Mouse (Mus musculus) myocyte (in vitro differentiated cells): ENCODE results near the gene Tradd. TPM values are rescaled to one million over a fixed set of nuclear protein-coding genes. Genes with fewer than 3 reads are reported as not detected.

ENCODE experiments used
- H3K27me3 ChIP-seq: one replicate; pipeline ENCODE4 v1.6.1; 2011; ENCODE audit not compliant: control insufficient read depth, insufficient read depth, insufficient read length
- H3K36me3 ChIP-seq: one replicate; pipeline ENCODE4 v1.6.1; 2011; ENCODE audit not compliant: control insufficient read depth, insufficient read depth
- H3K4me2 ChIP-seq: one replicate; pipeline ENCODE4 v1.6.1; 2011; ENCODE audit warnings: low read depth, control low read depth
- H3K4me3 ChIP-seq: one replicate; pipeline ENCODE4 v1.5.1; 2011; ENCODE audit warnings: mild to moderate bottlenecking, control low read depth, moderate library complexity
- H3K79me2 ChIP-seq: one replicate; pipeline ENCODE4 v1.6.1; 2011; ENCODE audit not compliant: control insufficient read depth, insufficient read depth
- H3ac ChIP-seq: one replicate; pipeline ENCODE4 v1.6.1; 2011; ENCODE audit not compliant: control insufficient read depth, insufficient read length
- CEBPB ChIP-seq: IDR thresholded peaks from 2 replicates; pipeline ENCODE4 v1.6.1; 2011; ENCODE audit warnings: mild to moderate bottlenecking, moderate library complexity; ENCODE audit not compliant: poor library complexity, insufficient read depth, severe bottlenecking
- E2F4 ChIP-seq: IDR thresholded peaks from one replicate; pipeline ENCODE4 v1.6.1; 2011; ENCODE audit warnings: mild to moderate bottlenecking, control low read depth, moderate library complexity; ENCODE audit not compliant: insufficient read depth
- MAX ChIP-seq: IDR thresholded peaks from one replicate; pipeline ENCODE4 v1.6.1; 2011; ENCODE audit warnings: low read depth, mild to moderate bottlenecking, control low read depth
- MYOD1 ChIP-seq, 3 experiments: IDR thresholded peaks; one replicate each; pipeline ENCODE4 v1.6.1; 2011; ENCODE audit warnings: control low read depth in 2 of 3, low read depth in 2 of 3, mild to moderate bottlenecking in 2 of 3, moderate library complexity in 1 of 3; ENCODE audit not compliant: insufficient read length in 2 of 3, control insufficient read depth in 1 of 3
- MYOG ChIP-seq, 3 experiments: IDR thresholded peaks; one replicate each; pipeline ENCODE4 v1.6.1; 2011; ENCODE audit warnings: control low read depth in 2 of 3, low read depth in 2 of 3, mild to moderate bottlenecking in 2 of 3; ENCODE audit not compliant: insufficient read length in 2 of 3, control insufficient read depth in 1 of 3, insufficient read depth in 1 of 3
- POLR2A ChIP-seq: IDR thresholded peaks from one replicate; pipeline ENCODE4 v1.6.1; 2011; ENCODE audit warnings: low read depth, mild to moderate bottlenecking, control low read depth, moderate library complexity; ENCODE audit not compliant: insufficient read length
- POLR2AphosphoS2 ChIP-seq: IDR thresholded peaks from one replicate; pipeline ENCODE4 v1.6.1; 2011; ENCODE audit warnings: low read depth, control low read depth; ENCODE audit not compliant: insufficient read length
- REST ChIP-seq: IDR thresholded peaks from one replicate; pipeline ENCODE4 v1.6.1; 2011; ENCODE audit warnings: mild to moderate bottlenecking, control low read depth, moderate library complexity; ENCODE audit not compliant: insufficient read depth, insufficient read length
- SRF ChIP-seq: IDR thresholded peaks from one replicate; pipeline ENCODE4 v1.6.1; 2011; ENCODE audit warnings: low read depth; ENCODE audit not compliant: control insufficient read depth, insufficient read length
- TCF12 ChIP-seq: IDR thresholded peaks from one replicate; pipeline ENCODE4 v1.6.1; 2011; ENCODE audit warnings: mild to moderate bottlenecking, control low read depth; ENCODE audit not compliant: poor library complexity, insufficient read depth, severe bottlenecking
- TCF3 ChIP-seq: IDR thresholded peaks from one replicate; pipeline ENCODE4 v1.6.1; 2011; ENCODE audit warnings: low read depth, control low read depth; ENCODE audit not compliant: insufficient read length
- USF1 ChIP-seq: IDR thresholded peaks from one replicate; pipeline ENCODE4 v1.6.1; 2011; ENCODE audit warnings: low read depth, mild to moderate bottlenecking, control low read depth, moderate library complexity
- polyA plus RNA-seq: library from polyadenylated mRNA; unstranded; fragments of >200 nt; fragmentation: generic; extraction: Trizol; gene quantifications from one replicate; pipeline ENCODE4 v1.2.1, GENCODE M21; 2012; ENCODE audit warnings: missing spikeins

The Tradd gene
- polyA plus RNA-seq, 1 experiment, result 27.0 TPM

GRCm38 (mm10) chr8:105270101-105270915 lies 5.9 kb upstream of the Tradd start:
- no peak for TF ChIP-seq MAX
- no peak for TF ChIP-seq E2F4
- TF ChIP-seq POLR2A, result no peak
- TF ChIP-seq TCF3, result no peak
- TF ChIP-seq TCF12, result no peak
- no peak for TF ChIP-seq SRF
- TF ChIP-seq POLR2AphosphoS2, result no peak
- TF ChIP-seq MYOD1 (IDR thresholded peaks at IDR 0.05; ENCODE audit: control insufficient read depth in 1 of 3, insufficient read length in 2 of 3, low read depth in 2 of 3), result no peak
- no peak for TF ChIP-seq USF1
- TF ChIP-seq CEBPB, result no peak
- H3K27me3 ChIP-seq, result no peaks in the 10 kb centered on the region
- H3K4me2 ChIP-seq, result peak overlapping the region; percentile 80
- no peaks in the 10 kb centered on the region for H3K36me3 ChIP-seq
- H3K4me3 ChIP-seq, result peak overlapping the region; percentile 20
- peak overlapping the region; percentile 9 for H3ac ChIP-seq
- H3K79me2 ChIP-seq, result no peaks in the 10 kb centered on the region

- Histone ChIP-seq H3K79me2 (no peaks in the 10 kb centered on the region), H3K27me3 (no peaks in the 10 kb centered on the region), H3K36me3 (no peaks in the 10 kb centered on the region), H3K4me3 (peak within 1 kb of the TSS; percentile 20), H3K4me2 (peak within 1 kb of the TSS; percentile 80), H3ac (peak within 1 kb of the TSS; percentile 9)
- TF ChIP-seq TCF12 (no peak), MYOD1 (IDR thresholded peaks at IDR 0.05; ENCODE audit: control insufficient read depth in 1 of 3, insufficient read length in 2 of 3, low read depth in 2 of 3) (peak in 2 of 3 experiments; percentile 5 to 59), REST (no peak), TCF3 (no peak), POLR2A (peak; percentile 75), SRF (no peak), POLR2AphosphoS2 (peak; percentile 58), CEBPB (no peak), USF1 (no peak), MAX (no peak), MYOG (IDR thresholded peaks at IDR 0.05; ENCODE audit: control insufficient read depth in 1 of 3, insufficient read depth in 1 of 3, insufficient read length in 2 of 3, low read depth in 2 of 3) (peak in 2 of 3 experiments; percentile 77), E2F4 (no peak)
These were observed 5.1 kb upstream of the Tradd start, which contains the start of gene Hsf4 for GRCm38 (mm10) chr8:105269461-105269947. TSS of gene Hsf4 (plus strand) at chr8:105269801.

- TF ChIP-seq MAX (no peak), POLR2AphosphoS2 (no peak)
- no peaks in the 10 kb centered on the region for H3K36me3 ChIP-seq
- H3K27me3 ChIP-seq, result no peaks in the 10 kb centered on the region
- no peaks in the 10 kb centered on the region for H3K79me2 ChIP-seq
- H3ac ChIP-seq, result peak overlapping the region; percentile 9
- H3K4me3 ChIP-seq, result peak overlapping the region; percentile 20
- peak overlapping the region; percentile 80 for H3K4me2 ChIP-seq
These were observed 4.7 kb upstream of the Tradd start for GRCm38 (mm10) chr8:105269075-105269458.

GRCm38 (mm10) chr8:105268342-105269074 lies 4.1 kb upstream of the Tradd start:
- Histone ChIP-seq H3K4me3 (peak overlapping the region; percentile 20), H3K4me2 (peak overlapping the region; percentile 80), H3K36me3 (no peaks in the 10 kb centered on the region), H3ac (no peak overlapping the region), H3K79me2 (no peaks in the 10 kb centered on the region), H3K27me3 (no peaks in the 10 kb centered on the region)
- TF ChIP-seq POLR2AphosphoS2, result peak; percentile 25
- no peak for TF ChIP-seq TCF3

- H3K79me2 ChIP-seq, result peaks cover 4% of the 10 kb centered on the region
- no peak overlapping the region for H3ac ChIP-seq
- no peaks in the 10 kb centered on the region for H3K27me3 ChIP-seq
- no peaks in the 10 kb centered on the region for H3K36me3 ChIP-seq
- no peak overlapping the region for H3K4me2 ChIP-seq
- no peak overlapping the region for H3K4me3 ChIP-seq
- TF ChIP-seq MAX, result no peak
- TF ChIP-seq USF1, result no peak
- no peak for TF ChIP-seq POLR2A
- no peak for TF ChIP-seq MYOG (IDR thresholded peaks at IDR 0.05; ENCODE audit: control insufficient read depth in 1 of 3, insufficient read depth in 1 of 3, insufficient read length in 2 of 3, low read depth in 2 of 3)
- TF ChIP-seq SRF, result no peak
- TF ChIP-seq MYOD1 (IDR thresholded peaks at IDR 0.05; ENCODE audit: control insufficient read depth in 1 of 3, insufficient read length in 2 of 3, low read depth in 2 of 3), result no peak
- TF ChIP-seq REST, result no peak
- no peak for TF ChIP-seq CEBPB
- TF ChIP-seq E2F4, result no peak
- TF ChIP-seq POLR2AphosphoS2, result no peak
- TF ChIP-seq TCF12, result no peak
- no peak for TF ChIP-seq TCF3
These were observed 2.4 kb upstream of the Tradd start for GRCm38 (mm10) chr8:105266775-105267174.
